Mouse (Mus musculus) thymus, adult 2 months (tissue): ENCODE measurements at regions not wholly inside any gene's neighbourhood (a gene's known extent, or its start where the extent isn't known, plus 50 kb on each side); places are given as distances from the start of the nearest gene placed in this dataset.

Experiments
- CTCF ChIP-seq: fragments of 200-500 bp; IDR thresholded peaks from 2 replicates; pipeline ENCODE4 v1.5.1; 2012; ENCODE audit warnings: mild to moderate bottlenecking, control low read depth, low read length, moderate library complexity, borderline replicate concordance; ENCODE audit not compliant: control insufficient read depth, poor library complexity, insufficient read depth; ENCODE audit errors: extremely low read depth
- POLR2A ChIP-seq: fragments of 200-500 bp; IDR thresholded peaks from 2 replicates; pipeline ENCODE4 v1.6.1; 2012; ENCODE audit warnings: mild to moderate bottlenecking, low read length, control low read depth, moderate library complexity; ENCODE audit not compliant: control insufficient read depth, poor library complexity, insufficient read depth; ENCODE audit errors: extremely low read depth

GRCm38 (mm10) chr7:37361802-37362441, 411.5 kb downstream of the Zfp536 start:
- TF ChIP-seq CTCF (no peak), POLR2A (no peak)
